Mouse (Mus musculus): ENCODE measurements around the gene Selenos.
A peak's percentile ranks its signal among the peaks of the same experiment; 100 is the strongest.

Selenos gene

GRCm38 (mm10) chr7:66087652-66088051 is 8.2 kb downstream of the Selenos start:
- DNase-seq: no peak

- no peak for DNase-seq
These were observed 8.6 kb downstream of the Selenos start for GRCm38 (mm10) chr7:66088077-66088476.

- peak; percentile 16 to 39 for DNase-seq
These were observed 11.3 kb downstream of the Selenos start for GRCm38 (mm10) chr7:66090676-66091190.

GRCm38 (mm10) chr7:66091553-66091952 is 12.1 kb downstream of the Selenos start:
- DNase-seq: no peak

- DNase-seq: no peak
These were observed 13.2 kb downstream of the Selenos start for GRCm38 (mm10) chr7:66092656-66093055.

GRCm38 (mm10) chr7:66094141-66094540 is 14.7 kb downstream of the Selenos start:
- DNase-seq: peak in 1 of 2 experiments; percentile 71

- DNase-seq: no peak
These were observed 19.4 kb downstream of the Selenos start for GRCm38 (mm10) chr7:66098803-66099202.

- peak in 1 of 2 experiments; percentile 32 for DNase-seq
These were observed 22.4 kb downstream of the Selenos start for GRCm38 (mm10) chr7:66101866-66102265.

GRCm38 (mm10) chr7:66104531-66104930 is 25.1 kb downstream of the Selenos start:
- DNase-seq: no peak

- DNase-seq: no peak
These were observed 26.3 kb downstream of the Selenos start for GRCm38 (mm10) chr7:66105771-66106170.

GRCm38 (mm10) chr7:66106581-66107056 is 27.2 kb downstream of the Selenos start:
- peak; percentile 13 to 44 for DNase-seq

- peak in 1 of 2 experiments; percentile 42 for DNase-seq
These were observed 27.8 kb downstream of the Selenos start for GRCm38 (mm10) chr7:66107206-66107605.

GRCm38 (mm10) chr7:66107930-66108329 is 28.5 kb downstream of the Selenos start:
- DNase-seq: peak; percentile 13 to 29

GRCm38 (mm10) chr7:66108961-66109854 is 29.8 kb downstream of the Selenos start, which contains the start of gene Chsy1:
Gene Chsy1 (plus strand): TSS chr7:66109515.
- peak; percentile 80 to 86 for DNase-seq

GRCm38 (mm10) chr7:66109855-66110635 is 30.6 kb downstream of the Selenos start:
- DNase-seq: no peak

GRCm38 (mm10) chr7:66110636-66111112 is 31.2 kb downstream of the Selenos start:
- no peak for DNase-seq

GRCm38 (mm10) chr7:66111211-66111610 is 31.8 kb downstream of the Selenos start:
- no peak for DNase-seq

- DNase-seq: no peak
These were observed 34.1 kb downstream of the Selenos start for GRCm38 (mm10) chr7:66113561-66113960.

GRCm38 (mm10) chr7:66115821-66116343 is 36.4 kb downstream of the Selenos start:
- no peak for DNase-seq

- DNase-seq: no peak
These were observed 37.5 kb downstream of the Selenos start for GRCm38 (mm10) chr7:66116906-66117482.

- no peak for DNase-seq
These were observed 38.6 kb downstream of the Selenos start for GRCm38 (mm10) chr7:66118046-66118445.

GRCm38 (mm10) chr7:66118796-66119195 is 39.3 kb downstream of the Selenos start:
- DNase-seq: no peak
